Mouse (Mus musculus) spleen, embryonic (tissue): ENCODE data around the gene Vwa3b.

Source experiments
- CTCF ChIA-PET: fragments of 350-600 bp; sonication (Branson Sonifier 250); formaldehyde crosslinking; loops from one replicate; lab custom pipeline; 2022; lab: Charles Lee

The Vwa3b gene

DNA sequence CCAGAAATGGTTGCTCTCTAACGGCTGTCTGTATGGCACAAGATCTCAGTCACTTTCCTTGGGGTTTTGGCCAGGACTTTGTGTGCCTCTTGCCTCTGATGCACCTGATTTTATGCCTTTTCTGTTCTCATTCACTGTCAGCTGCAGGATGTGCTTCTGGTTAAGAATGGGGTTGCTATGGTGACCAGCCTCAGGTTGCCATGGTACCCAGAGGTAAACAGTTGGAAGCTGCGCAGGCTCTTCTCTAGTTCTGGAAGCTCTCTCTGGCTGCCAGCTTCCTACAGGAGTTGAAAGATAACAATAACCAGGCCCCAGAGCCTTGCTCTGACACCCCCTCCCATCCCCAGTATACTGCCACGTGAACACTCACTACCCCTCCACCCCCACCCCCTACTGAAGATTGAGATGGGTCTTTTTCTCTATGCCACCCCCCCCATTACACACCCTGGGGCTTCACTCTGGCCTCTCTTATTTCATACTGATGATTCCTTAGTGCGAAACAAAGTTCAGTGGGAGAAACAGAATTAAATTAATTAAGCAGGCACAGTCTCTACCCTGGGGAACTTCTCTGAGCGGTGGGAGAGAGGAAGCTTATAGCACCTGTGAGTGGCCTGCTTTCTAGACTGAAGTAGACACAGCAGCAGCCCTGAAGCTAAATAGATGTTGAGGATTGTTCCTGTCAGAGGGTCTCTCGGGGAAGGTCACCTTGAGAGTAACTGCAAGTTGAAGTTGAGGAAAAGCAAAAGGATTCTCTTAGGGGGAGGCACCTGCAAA is 193.9 kb downstream of the Vwa3b start:
- CTCF ChIA-PET = no interaction called here

DNA sequence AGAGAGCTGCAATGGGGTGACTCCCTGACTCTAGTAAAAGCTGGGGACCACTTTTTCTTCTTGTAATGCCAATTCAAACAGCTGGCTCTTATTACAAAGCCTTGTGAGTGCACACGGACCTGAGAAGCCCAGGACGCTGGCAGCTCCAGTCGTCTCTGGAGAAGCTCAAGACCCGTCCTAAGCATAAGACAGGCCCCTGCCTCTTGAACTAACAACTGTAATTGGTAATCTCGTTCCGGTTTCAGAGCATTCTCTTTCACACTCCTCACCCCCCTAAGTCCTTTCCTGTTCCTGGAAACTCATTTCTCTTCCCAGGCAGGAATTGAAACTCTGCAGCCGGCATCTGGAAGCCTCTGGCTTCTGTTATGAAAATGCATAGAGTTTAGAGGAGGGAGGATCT is 195.6 kb downstream of the Vwa3b start:
- CTCF ChIA-PET = no interaction called here

- CTCF ChIA-PET = no interaction called here
Observed at GRCm38 (mm10) chr1:37230404-37230803, 204.0 kb downstream of the Vwa3b start.

GRCm38 (mm10) chr1:37231295-37231701 is 204.9 kb downstream of the Vwa3b start:
- CTCF ChIA-PET = no interaction called here
